ENCODE assay signal across 8 mouse cellular contexts in the genomic region with DNA sequence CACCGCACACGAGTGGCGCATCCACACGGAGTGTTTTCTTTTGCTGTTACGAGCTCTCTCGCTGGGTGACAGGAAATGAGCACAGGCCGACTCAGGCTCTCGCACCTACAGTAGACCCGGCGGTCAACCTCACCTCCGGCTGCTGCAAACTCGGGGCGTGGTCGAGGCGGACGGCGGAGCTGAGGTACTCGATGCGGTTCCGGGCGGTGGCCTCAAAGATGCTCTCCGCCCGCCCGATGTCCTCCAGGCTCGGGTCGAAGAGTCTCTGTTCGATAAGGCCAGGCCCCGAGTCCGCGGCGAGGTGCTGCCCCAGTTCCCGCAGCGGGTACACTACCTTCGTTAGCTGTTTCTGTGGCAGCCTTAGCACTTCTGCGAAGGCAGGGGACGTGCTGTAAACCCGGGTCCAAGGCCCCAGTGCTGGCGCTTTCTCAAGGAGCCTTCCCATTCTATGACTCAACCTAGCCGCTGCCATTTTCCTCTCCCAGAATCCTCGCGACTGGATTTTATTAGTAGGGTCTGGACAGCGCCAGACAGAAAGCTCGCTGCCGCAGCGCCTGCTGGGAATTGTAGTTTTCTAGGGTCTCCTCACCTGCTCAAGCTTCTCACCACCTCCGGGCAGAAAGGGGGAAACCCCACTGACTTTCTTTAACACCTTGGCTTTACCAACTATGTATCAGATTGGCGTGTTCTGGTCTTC. TPM values are rescaled to one million over a fixed set of nuclear protein-coding genes. Genes with fewer than 3 reads are reported as not detected.
DNase-seq lines count a peak whose midpoint lies in the region; ATAC-seq and TF ChIP-seq lines count a peak whose summit lies in the region.

A gene (minus strand): TSS at position 498 of the 697 bp plus-strand sequence.

- no peak for TF ChIP-seq CTCF in cortical plate, adult 2 months (IDR thresholded peaks at IDR 0.05; ENCODE audit: extremely low read depth, insufficient read depth, low read length)

- H3K4me1 ChIP-seq in cortical plate, adult 2 months (ENCODE audit: control insufficient read depth, insufficient read depth, low read length) = peaks cover 2% of the 10 kb centered on the region; the same call in 1 of the 2 replicates

- peak; percentile 74 for DNase-seq in gastrocnemius, postnatal 10 days
- peak; percentile 93 for DNase-seq in induced T-regulatory cell, adult 2 months (ENCODE audit: low read depth)
- DNase-seq in left cerebral cortex, adult 9 months (ENCODE audit: low spot score in 2 of 2) = peak; percentile 71 to 90
- peak; percentile 81 for DNase-seq in right cerebral cortex, postnatal 14 days
- DNase-seq in urinary bladder, postnatal 36 days (ENCODE audit: low spot score in 2 of 2) = peak; percentile 83 to 84

- peak; percentile 81 for ATAC-seq in activated CD4-positive, CD25-positive, alpha-beta regulatory T cell, adult 4 months
- ATAC-seq in megakaryocyte progenitor cell, adult 5-6 weeks (replicated peaks; ENCODE audit: poor library complexity) = peak; percentile 91

- peak within 1 kb of the TSS; percentile 90 for H3K27ac ChIP-seq in cortical plate, adult 2 months (ENCODE audit: insufficient read depth, low read length)

- peak within 1 kb of the TSS; percentile 87 for H3K4me3 ChIP-seq in cortical plate, adult 2 months (ENCODE audit: insufficient read depth, low read length)

- TF ChIP-seq POLR2A in cortical plate, adult 2 months (IDR thresholded peaks at IDR 0.05; ENCODE audit: extremely low read depth, insufficient read depth, low read length) = peak; percentile 92

RNA-seq across cellular contexts. Expression of the gene that starts here (rescaled TPM):
- 10 to 100 TPM; 34.5 to 43.4 TPM for polyA plus RNA-seq in activated CD4-positive, CD25-positive, alpha-beta regulatory T cell, adult 4 months (2017; shearing (Covaris generic))
- polyA plus RNA-seq in cortical plate, adult 2 months (2012; rRNA removed) = 16.9 and 17.4 TPM in 2 replicates
- total RNA-seq in gastrocnemius, postnatal 10 days (2021) = 10 to 100 TPM; 13.0 to 13.2 TPM
- total RNA-seq in megakaryocyte progenitor cell, adult 5-6 weeks (2015) = 12.6 and 16.1 TPM in 2 replicates
- 14.5 and 15.2 TPM in 2 replicates for total RNA-seq in megakaryocyte progenitor cell, adult 5-6 weeks (2017)

Comparison
In these comparisons a context has a peak if more than half of its experiments do, and no peak if none do; other contexts are left out.
1. Peak in every context shown above with its lines: DNase-seq, ATAC-seq, H3K4me3 ChIP-seq and H3K27ac ChIP-seq.